Mouse (Mus musculus): ENCODE data around the gene Baat. TPM values are rescaled to one million over a fixed set of nuclear protein-coding genes. Genes with fewer than 3 reads are reported as not detected.
"Not testable (repeated sequence)": the region's sequence is repeated elsewhere in the genome, so short reads cannot be mapped to it uniquely, and the experiment has no call there.

Gene Baat
- polyA plus RNA-seq, 1 experiment from 2014 or later = 0.30 TPM

- no peak overlapping the region for H3K27ac ChIP-seq
- H3K36me3 ChIP-seq = peaks cover 14% of the 10 kb centered on the region; the same call in 1 of the 2 replicates
- peaks cover 12% of the 10 kb centered on the region for H3K4me1 ChIP-seq
- H3K9me3 ChIP-seq = no peaks in the 10 kb centered on the region
- peak overlapping the region; percentile 47 for H3K9ac ChIP-seq
- peak; percentile 74 for ATAC-seq (ENCODE audit: low FRiP score, low read depth)
- no peaks in the 10 kb centered on the region for H3K27me3 ChIP-seq (replicated peaks)
- peak overlapping the region; percentile 63 for H3K4me3 ChIP-seq
- peak overlapping the region; percentile 67 for H3K4me2 ChIP-seq (replicated peaks)
- under 1% methylated on average over 17 of the region's 17 CpGs for WGBS
Observed at GRCm38 (mm10) chr4:49521346-49521745, 15.0 kb upstream of the Baat start.

- no peak within 1 kb of the TSS for H3K27ac ChIP-seq
- no peaks in the 10 kb centered on the region for H3K27me3 ChIP-seq (replicated peaks)
- H3K9me3 ChIP-seq = no peaks in the 10 kb centered on the region
- peak within 1 kb of the TSS; percentile 67 for H3K4me2 ChIP-seq (replicated peaks)
- H3K9ac ChIP-seq = peak within 1 kb of the TSS; percentile 61
- under 1% methylated on average over 41 of the region's 41 CpGs for WGBS
- peak within 1 kb of the TSS; percentile 63 for H3K4me3 ChIP-seq
- H3K4me1 ChIP-seq = peaks cover 12% of the 10 kb centered on the region
- ATAC-seq (ENCODE audit: low FRiP score, low read depth) = peak; percentile 99
- H3K36me3 ChIP-seq = peaks cover 14% of the 10 kb centered on the region; the same call in 1 of the 2 replicates
Observed at GRCm38 (mm10) chr4:49520572-49521340, 14.4 kb upstream of the Baat start, which contains the start of the genes Mrpl50 and Zfp189. Mrpl50 (minus strand) TSS chr4:49521093. Zfp189 (plus strand) TSS chr4:49521176.

- Histone ChIP-seq H3K36me3 (peaks cover 9% of the 10 kb centered on the region; the same call in 1 of the 2 replicates), H3K4me1 (peaks cover 12% of the 10 kb centered on the region), H3K27ac (no peak overlapping the region), H3K27me3 (replicated peaks) (no peaks in the 10 kb centered on the region), H3K4me3 (no peak overlapping the region), H3K9me3 (no peaks in the 10 kb centered on the region), H3K4me2 (replicated peaks) (peak overlapping the region; percentile 28; the same call in 1 of the 2 replicates), H3K9ac (no peak overlapping the region)
- WGBS = 79% methylated on average over 5 of the region's 5 CpGs
- ATAC-seq (ENCODE audit: low FRiP score, low read depth) = no peak
Observed at GRCm38 (mm10) chr4:49519476-49519875, 13.1 kb upstream of the Baat start.

- H3K4me2 ChIP-seq (replicated peaks) = no peak overlapping the region
- H3K27me3 ChIP-seq (replicated peaks) = no peaks in the 10 kb centered on the region
- H3K4me1 ChIP-seq = peaks cover 3% of the 10 kb centered on the region; the same call in 1 of the 2 replicates
- no peak overlapping the region for H3K27ac ChIP-seq
- ATAC-seq (ENCODE audit: low FRiP score, low read depth) = no peak
- 95% methylated on average over 6 of the region's 6 CpGs for WGBS
- H3K4me3 ChIP-seq = no peak overlapping the region
- no peak overlapping the region for H3K9ac ChIP-seq
- peaks cover 23% of the 10 kb centered on the region for H3K36me3 ChIP-seq
- no peaks in the 10 kb centered on the region for H3K9me3 ChIP-seq
Observed at GRCm38 (mm10) chr4:49514441-49514840, 8.1 kb upstream of the Baat start.

GRCm38 (mm10) chr4:49512636-49513035 lies 6.3 kb upstream of the Baat start:
- no peak overlapping the region for H3K9ac ChIP-seq
- H3K27ac ChIP-seq = no peak overlapping the region
- no peak overlapping the region for H3K4me2 ChIP-seq (replicated peaks)
- no peaks in the 10 kb centered on the region for H3K9me3 ChIP-seq
- H3K36me3 ChIP-seq = peaks cover 23% of the 10 kb centered on the region
- no peak for ATAC-seq (ENCODE audit: low FRiP score, low read depth)
- H3K4me3 ChIP-seq = no peak overlapping the region
- H3K27me3 ChIP-seq (replicated peaks) = no peaks in the 10 kb centered on the region
- H3K4me1 ChIP-seq = no peaks in the 10 kb centered on the region
- WGBS = 89% methylated on average over 4 of the region's 4 CpGs

GRCm38 (mm10) chr4:49510236-49510835 lies 4.0 kb upstream of the Baat start:
- H3K9ac ChIP-seq; H3K27me3 ChIP-seq (replicated peaks); ATAC-seq (ENCODE audit: low FRiP score, low read depth); H3K27ac ChIP-seq; H3K4me2 ChIP-seq (replicated peaks); H3K4me3 ChIP-seq; H3K9me3 ChIP-seq; H3K4me1 ChIP-seq: not testable (repeated sequence)
- WGBS = 97% methylated on average over 1 of the region's 1 CpGs
- peaks cover 23% of the 10 kb centered on the region for H3K36me3 ChIP-seq

GRCm38 (mm10) chr4:49509183-49509582 lies 2.8 kb upstream of the Baat start:
- H3K27ac ChIP-seq = no peak overlapping the region
- peaks cover 20% of the 10 kb centered on the region for H3K36me3 ChIP-seq
- no peaks in the 10 kb centered on the region for H3K4me1 ChIP-seq
- no peaks in the 10 kb centered on the region for H3K9me3 ChIP-seq
- H3K9ac ChIP-seq = no peak overlapping the region
- ATAC-seq (ENCODE audit: low FRiP score, low read depth) = no peak
- H3K4me2 ChIP-seq (replicated peaks) = no peak overlapping the region
- H3K27me3 ChIP-seq (replicated peaks) = no peaks in the 10 kb centered on the region
- WGBS = 88% methylated on average over 2 of the region's 2 CpGs
- H3K4me3 ChIP-seq = no peak overlapping the region

GRCm38 (mm10) chr4:49503563-49503962 lies 2.8 kb downstream of the Baat start:
- Histone ChIP-seq H3K27ac (no peak overlapping the region), H3K4me3 (no peak overlapping the region), H3K27me3 (replicated peaks) (no peaks in the 10 kb centered on the region), H3K36me3 (no peaks in the 10 kb centered on the region), H3K9ac (no peak overlapping the region), H3K4me2 (replicated peaks) (no peak overlapping the region), H3K4me1 (no peaks in the 10 kb centered on the region), H3K9me3 (no peaks in the 10 kb centered on the region)
- ATAC-seq (ENCODE audit: low FRiP score, low read depth) = no peak
- 93% methylated on average over 1 of the region's 1 CpGs for WGBS

GRCm38 (mm10) chr4:49485934-49486650 lies 20.3 kb downstream of the Baat start:
- ATAC-seq (ENCODE audit: low FRiP score, low read depth); H3K27ac ChIP-seq; H3K9me3 ChIP-seq; H3K27me3 ChIP-seq (replicated peaks); H3K36me3 ChIP-seq; H3K4me2 ChIP-seq (replicated peaks); H3K4me1 ChIP-seq; H3K4me3 ChIP-seq; H3K9ac ChIP-seq: not testable (repeated sequence)
- WGBS = 65% methylated on average over 3 of the region's 3 CpGs

GRCm38 (mm10) chr4:49485442-49485841 lies 20.9 kb downstream of the Baat start:
- H3K9ac ChIP-seq = no peak overlapping the region
- H3K9me3 ChIP-seq = no peaks in the 10 kb centered on the region
- H3K36me3 ChIP-seq = no peaks in the 10 kb centered on the region
- no peak overlapping the region for H3K4me2 ChIP-seq (replicated peaks)
- H3K4me1 ChIP-seq = no peaks in the 10 kb centered on the region
- no peaks in the 10 kb centered on the region for H3K27me3 ChIP-seq (replicated peaks)
- no peak for ATAC-seq (ENCODE audit: low FRiP score, low read depth)
- no peak overlapping the region for H3K27ac ChIP-seq
- no peak overlapping the region for H3K4me3 ChIP-seq

GRCm38 (mm10) chr4:49480896-49481295 lies 25.5 kb downstream of the Baat start:
- Histone ChIP-seq H3K4me1 (peaks cover 5% of the 10 kb centered on the region; the same call in 1 of the 2 replicates), H3K9me3 (no peaks in the 10 kb centered on the region), H3K27me3 (replicated peaks) (no peaks in the 10 kb centered on the region), H3K4me2 (replicated peaks) (no peak overlapping the region), H3K27ac (no peak overlapping the region), H3K36me3 (no peaks in the 10 kb centered on the region), H3K4me3 (no peak overlapping the region), H3K9ac (no peak overlapping the region)
- ATAC-seq (ENCODE audit: low FRiP score, low read depth) = no peak
- WGBS = 47% methylated on average over 3 of the region's 3 CpGs

- peaks cover 5% of the 10 kb centered on the region; the same call in 1 of the 2 replicates for H3K4me1 ChIP-seq
- H3K4me2 ChIP-seq (replicated peaks) = no peak overlapping the region; the same call in 1 of the 2 replicates
- H3K27me3 ChIP-seq (replicated peaks) = no peaks in the 10 kb centered on the region
- ATAC-seq (ENCODE audit: low FRiP score, low read depth) = no peak
- no peaks in the 10 kb centered on the region for H3K36me3 ChIP-seq
- H3K9ac ChIP-seq = no peak overlapping the region
- no peak overlapping the region for H3K27ac ChIP-seq
- no peaks in the 10 kb centered on the region for H3K9me3 ChIP-seq
- no peak overlapping the region for H3K4me3 ChIP-seq
- WGBS = 22% methylated on average over 21 of the region's 21 CpGs
Observed at GRCm38 (mm10) chr4:49480104-49480760, 26.1 kb downstream of the Baat start.
